Mouse (Mus musculus) left cerebral cortex, adult 9 months (tissue): Measurements from ENCODE around the gene Ift22.
A peak's percentile ranks its signal among the peaks of the same experiment; 100 is the strongest.
"Not testable (repeated sequence)": the region's sequence is repeated elsewhere in the genome, so short reads cannot be mapped to it uniquely, and the experiment has no call there.

Source experiments
- DNase-seq, 2 experiments: peaks; one replicate each; pipeline ENCODE4 v3.0.0; 2022; ENCODE audit warnings: low spot score in 2 of 2

Ift22 gene

GRCm38 (mm10) chr5:136945084-136945483 lies 37.1 kb downstream of the Ift22 start:
- DNase-seq: peak in 1 of 2 experiments; percentile 51

- no peak for DNase-seq
Measured at GRCm38 (mm10) chr5:136947874-136948273, 39.9 kb downstream of the Ift22 start.

GRCm38 (mm10) chr5:136949551-136950336 lies 41.8 kb downstream of the Ift22 start:
- not testable (repeated sequence) for DNase-seq

- no peak for DNase-seq
Measured at GRCm38 (mm10) chr5:136950521-136950920, 42.6 kb downstream of the Ift22 start.

- no peak for DNase-seq
Measured at GRCm38 (mm10) chr5:136952153-136952552, 44.2 kb downstream of the Ift22 start.

GRCm38 (mm10) chr5:136953015-136953414 lies 45.1 kb downstream of the Ift22 start, which contains the start of gene Fis1:
Gene Fis1, plus strand, starts transcription at chr5:136953275.
- peak; percentile 89 to 96 for DNase-seq

GRCm38 (mm10) chr5:136953440-136953951 lies 45.5 kb downstream of the Ift22 start:
- peak in 1 of 2 experiments; percentile 58 for DNase-seq

GRCm38 (mm10) chr5:136955622-136956021 lies 47.7 kb downstream of the Ift22 start:
- DNase-seq: no peak

- DNase-seq: no peak
Measured at GRCm38 (mm10) chr5:136957250-136957649, 49.3 kb downstream of the Ift22 start.

- DNase-seq: no peak
Measured at GRCm38 (mm10) chr5:136958991-136959605, 51.1 kb downstream of the Ift22 start.

- DNase-seq: no peak
Measured at GRCm38 (mm10) chr5:136960053-136960452, 52.1 kb downstream of the Ift22 start.

GRCm38 (mm10) chr5:136961334-136961982 lies 53.5 kb downstream of the Ift22 start:
- no peak for DNase-seq

GRCm38 (mm10) chr5:136961983-136962461 lies 54.1 kb downstream of the Ift22 start:
- peak; percentile 82 to 92 for DNase-seq

GRCm38 (mm10) chr5:136962501-136962900 lies 54.6 kb downstream of the Ift22 start:
- peak in 1 of 2 experiments; percentile 85 for DNase-seq

- DNase-seq: no peak
Measured at GRCm38 (mm10) chr5:136962966-136963540, 55.1 kb downstream of the Ift22 start.
